Mouse (Mus musculus) CH12.LX (cell line): ENCODE results near the gene Naa38.

ENCODE experiments used
- CHD1 ChIP-seq: IDR thresholded peaks from 2 replicates; pipeline ENCODE4 v1.6.1; 2012; ENCODE audit warnings: low read depth, low read length, improper control_type of control experiment, inconsistent platforms
- CTCF ChIP-seq, 2 experiments: IDR thresholded peaks in 1 of 2; conservative IDR thresholded peaks in 1 of 2; 2 replicates each; pipeline ENCODE4 v1.5.1; 2011 to 2012; ENCODE audit warnings: low read depth in 2 of 2, low read length in 2 of 2, improper control_type of control experiment in 1 of 2, inconsistent platforms in 1 of 2, mild to moderate bottlenecking in 1 of 2, moderate library complexity in 1 of 2
- HCFC1 ChIP-seq: IDR thresholded peaks from 2 replicates; pipeline ENCODE4 v1.6.1; 2012; ENCODE audit warnings: low read depth, mild to moderate bottlenecking, inconsistent platforms, low read length, improper control_type of control experiment
- JUN ChIP-seq: IDR thresholded peaks from 2 replicates; pipeline ENCODE4 v1.6.1; 2011; ENCODE audit warnings: low read depth, mild to moderate bottlenecking, low read length, improper control_type of control experiment, moderate library complexity; ENCODE audit not compliant: insufficient read depth
- MAX ChIP-seq: IDR thresholded peaks from 2 replicates; pipeline ENCODE4 v1.6.1; 2011; ENCODE audit warnings: low read length, improper control_type of control experiment
- MYC ChIP-seq: IDR thresholded peaks from 2 replicates; pipeline ENCODE4 v1.6.1; 2011; ENCODE audit warnings: low read depth, mild to moderate bottlenecking, improper control_type of control experiment, low read length
- POLR2A ChIP-seq: IDR thresholded peaks from 2 replicates; pipeline ENCODE4 v1.6.1; 2011; ENCODE audit warnings: low read depth, mild to moderate bottlenecking, improper control_type of control experiment, low read length
- SMC3 ChIP-seq: IDR thresholded peaks from 2 replicates; pipeline ENCODE4 v1.6.1; 2011; ENCODE audit warnings: low read depth, low read length, improper control_type of control experiment
- TCF12 ChIP-seq: IDR thresholded peaks from 2 replicates; pipeline ENCODE4 v1.6.1; 2014; ENCODE audit warnings: low read depth, mild to moderate bottlenecking, inconsistent platforms, low read length, improper control_type of control experiment
- ZMIZ1 ChIP-seq: IDR thresholded peaks from 2 replicates; pipeline ENCODE4 v1.6.1; 2012; ENCODE audit warnings: low read depth, mild to moderate bottlenecking, inconsistent platforms, low read length, improper control_type of control experiment
- ZNF384 ChIP-seq: IDR thresholded peaks from 2 replicates; pipeline ENCODE4 v1.6.1; 2012; ENCODE audit warnings: low read depth, low read length, improper control_type of control experiment, inconsistent platforms

DNA sequence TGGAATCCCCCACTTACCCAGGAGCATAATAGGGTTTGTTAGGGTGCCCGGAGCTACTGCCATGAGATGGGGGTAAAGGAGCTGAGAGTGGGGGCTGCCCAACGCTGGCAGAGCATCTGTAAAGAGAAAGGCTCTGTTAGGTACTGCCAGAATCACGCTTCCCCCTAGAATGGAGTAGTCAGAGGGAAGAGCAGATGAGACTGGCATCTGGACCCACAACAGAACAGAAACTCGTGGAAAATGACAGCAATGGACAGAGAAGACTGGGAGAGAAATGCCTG, 12.4 kb downstream of the Naa38 start:
- TF ChIP-seq ZNF384 (no peak), CTCF (conservative IDR thresholded peaks at IDR 0.05 in 1 of 2, IDR thresholded peaks at IDR 0.05 in 1 of 2; ENCODE audit: low read depth in 2 of 2, low read length in 2 of 2) (no peak), CHD1 (no peak), TCF12 (no peak), MYC (no peak), POLR2A (no peak), SMC3 (no peak), JUN (no peak), HCFC1 (no peak), MAX (no peak), ZMIZ1 (no peak)
